Mouse (Mus musculus) right cerebral cortex, postnatal 14 days (tissue): ENCODE data around the gene Olfr1248.
"Not testable (repeated sequence)": the region's sequence is repeated elsewhere in the genome, so short reads cannot be mapped to it uniquely, and the experiment has no call there.

Source experiments
- DNase-seq: peaks from one replicate; pipeline ENCODE4 v3.0.0; 2022

Gene Olfr1248

DNA sequence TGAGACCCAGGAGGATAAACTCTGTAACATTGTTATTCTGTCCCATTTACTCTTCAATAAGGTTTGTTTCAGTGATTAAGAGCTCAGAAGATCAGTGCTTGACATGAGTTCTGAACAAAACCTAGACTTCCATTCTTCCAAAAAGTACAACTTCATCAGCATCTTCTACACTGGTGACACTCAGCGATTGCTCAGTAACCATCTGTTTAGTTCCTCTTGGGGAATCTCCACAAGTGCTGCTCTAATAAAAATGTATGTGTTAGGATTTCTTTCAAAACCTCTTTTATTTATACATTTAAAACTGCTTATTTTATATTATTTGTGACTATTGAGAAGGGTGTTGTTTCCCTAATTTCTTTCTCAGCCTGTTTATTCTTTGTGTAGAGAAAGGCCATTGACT, at the start of gene Olfr1248:
Gene Olfr1248 (minus strand): TSS at position 101 of the 400 bp plus-strand sequence.
- DNase-seq: not testable (repeated sequence)

DNA sequence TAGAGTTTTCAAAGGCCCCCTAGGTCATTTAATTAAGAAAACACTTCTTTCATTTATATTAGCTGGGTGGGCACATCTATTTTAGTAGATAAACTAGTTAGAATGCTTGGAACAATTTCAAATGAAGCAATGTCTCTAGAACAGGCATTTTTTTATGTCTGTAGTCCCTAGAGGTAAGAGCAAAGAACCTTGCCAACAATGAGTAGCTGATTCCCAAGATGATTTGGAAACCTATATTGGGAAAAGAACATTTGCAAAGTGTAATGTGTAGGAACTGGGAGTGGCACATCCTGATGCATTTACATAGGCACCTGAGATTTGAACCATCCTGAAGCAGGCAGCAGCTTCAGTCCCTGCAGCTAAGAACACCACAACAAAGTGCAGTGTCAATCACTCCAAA, 43.3 kb upstream of the Olfr1248 start, which contains the start of gene Olfr1250:
Gene Olfr1250 (minus strand): TSS at position 101 of the 400 bp plus-strand sequence.
- DNase-seq: no peak

DNA sequence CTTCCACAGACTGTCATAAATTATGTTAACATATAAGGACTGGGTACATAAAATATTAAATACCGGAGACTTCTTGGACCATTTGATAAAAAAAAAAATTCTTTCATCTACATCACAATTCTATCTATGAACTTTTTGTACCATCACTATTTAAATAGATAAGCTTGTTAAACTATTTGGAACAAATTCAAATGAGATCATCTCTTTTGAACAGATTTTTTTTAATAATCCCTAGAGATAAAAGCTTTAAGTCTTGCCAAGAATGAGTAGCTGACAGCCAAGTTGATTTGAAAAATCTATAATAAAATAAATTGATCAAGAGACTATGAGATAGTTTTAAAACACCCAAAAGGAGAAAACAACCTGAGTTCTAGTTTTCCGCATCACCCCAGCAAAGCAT, 16.8 kb upstream of the Olfr1248 start, which contains the start of gene Olfr1249:
Gene Olfr1249 (minus strand): TSS at position 101 of the 400 bp plus-strand sequence.
- DNase-seq: no peak

DNA sequence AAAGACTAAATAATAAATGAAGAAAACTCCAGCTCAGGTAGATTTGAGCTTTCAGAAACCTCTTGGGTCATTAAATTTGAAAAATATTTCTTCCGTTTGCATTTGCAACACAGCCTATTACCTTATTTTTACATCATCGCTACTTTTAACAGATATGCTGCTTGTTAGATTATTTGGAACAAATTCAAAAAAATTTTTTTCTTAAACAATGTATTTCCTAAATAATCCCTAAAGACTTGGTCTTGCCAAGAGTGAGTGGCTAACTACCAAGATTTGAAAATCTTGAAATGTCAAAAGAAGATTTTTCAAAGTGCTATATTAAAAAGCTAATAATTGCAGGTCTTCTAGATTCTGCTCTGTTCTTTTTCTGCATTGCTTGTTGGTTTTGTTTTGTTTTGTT, 4.0 kb downstream of the Olfr1248 start, which contains the start of gene Olfr1247:
Gene Olfr1247 (minus strand): TSS at position 101 of the 400 bp plus-strand sequence.
- DNase-seq: no peak

DNA sequence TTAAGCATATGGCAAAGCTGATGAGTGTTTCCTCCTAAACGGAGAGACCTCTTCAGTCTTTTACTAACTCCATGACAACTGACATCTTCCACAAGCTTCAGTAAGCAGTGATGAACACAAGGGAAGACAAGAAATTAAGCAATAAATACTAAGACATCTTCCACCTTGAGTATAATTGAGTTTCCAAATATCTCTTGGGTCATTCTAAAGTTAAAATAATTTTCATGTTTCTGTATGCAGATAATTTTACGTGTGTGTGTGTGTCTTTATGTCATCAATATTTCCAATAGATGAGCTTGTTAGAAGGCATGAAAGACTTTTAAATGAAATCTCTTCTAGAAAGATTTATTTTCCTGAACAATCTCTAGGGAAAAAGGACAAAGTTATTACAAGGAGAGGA, 25.0 kb downstream of the Olfr1248 start, which contains the start of gene Olfr1246:
Gene Olfr1246 (minus strand): TSS at position 101 of the 400 bp plus-strand sequence.
- DNase-seq: no peak

DNA sequence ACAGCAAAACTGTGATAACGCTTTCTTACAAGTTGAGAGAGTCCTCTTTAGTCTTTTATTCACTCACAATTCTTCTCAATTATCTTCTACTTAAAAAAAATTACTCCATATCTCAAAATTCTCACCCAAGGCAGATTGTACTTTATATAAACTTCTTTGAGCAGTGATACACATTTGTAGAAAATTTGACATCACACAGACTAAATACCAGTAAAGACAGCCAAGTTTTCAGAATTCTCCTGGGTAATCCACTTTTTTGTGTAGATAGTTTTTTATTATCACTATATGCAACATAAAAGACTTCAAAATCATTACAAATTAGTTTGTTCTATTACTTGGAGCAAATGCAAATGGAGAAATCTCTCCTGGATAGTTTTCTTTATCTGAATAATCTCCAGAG, 39.7 kb downstream of the Olfr1248 start, which contains the start of gene Olfr1245:
Gene Olfr1245 (minus strand): TSS at position 101 of the 400 bp plus-strand sequence.
- no peak for DNase-seq
